Mouse (Mus musculus) brain, adult 2 months (tissue): ENCODE results near the gene Slc26a3.

Experiments used
- DNase-seq: peaks from one replicate; pipeline ENCODE4 v3.0.0; 2011; ENCODE audit warnings: low read depth, low spot score

Gene Slc26a3

DNA sequence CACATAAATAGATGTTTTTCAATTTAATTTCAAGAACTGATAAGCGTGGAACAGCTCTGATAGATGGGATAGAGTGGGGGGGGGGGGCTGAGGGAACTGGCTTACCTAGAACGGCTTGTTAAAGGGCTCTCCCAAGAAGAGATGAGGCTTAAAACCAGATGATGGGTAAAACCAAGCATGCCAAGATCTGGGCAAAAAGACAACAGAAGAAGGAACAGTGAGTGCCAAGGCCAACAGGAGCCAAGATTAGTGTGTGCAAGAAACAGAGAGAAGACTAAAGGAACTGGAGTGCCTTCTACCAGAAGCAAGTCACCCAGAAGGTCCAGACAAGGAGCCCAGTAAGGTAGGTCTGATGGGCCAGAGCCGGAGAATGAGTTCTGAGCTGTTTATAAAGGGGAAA is at the start of gene Slc26a3:
Gene Slc26a3 (plus strand): TSS at position 301 of the 400 bp plus-strand sequence.
- no peak for DNase-seq

DNA sequence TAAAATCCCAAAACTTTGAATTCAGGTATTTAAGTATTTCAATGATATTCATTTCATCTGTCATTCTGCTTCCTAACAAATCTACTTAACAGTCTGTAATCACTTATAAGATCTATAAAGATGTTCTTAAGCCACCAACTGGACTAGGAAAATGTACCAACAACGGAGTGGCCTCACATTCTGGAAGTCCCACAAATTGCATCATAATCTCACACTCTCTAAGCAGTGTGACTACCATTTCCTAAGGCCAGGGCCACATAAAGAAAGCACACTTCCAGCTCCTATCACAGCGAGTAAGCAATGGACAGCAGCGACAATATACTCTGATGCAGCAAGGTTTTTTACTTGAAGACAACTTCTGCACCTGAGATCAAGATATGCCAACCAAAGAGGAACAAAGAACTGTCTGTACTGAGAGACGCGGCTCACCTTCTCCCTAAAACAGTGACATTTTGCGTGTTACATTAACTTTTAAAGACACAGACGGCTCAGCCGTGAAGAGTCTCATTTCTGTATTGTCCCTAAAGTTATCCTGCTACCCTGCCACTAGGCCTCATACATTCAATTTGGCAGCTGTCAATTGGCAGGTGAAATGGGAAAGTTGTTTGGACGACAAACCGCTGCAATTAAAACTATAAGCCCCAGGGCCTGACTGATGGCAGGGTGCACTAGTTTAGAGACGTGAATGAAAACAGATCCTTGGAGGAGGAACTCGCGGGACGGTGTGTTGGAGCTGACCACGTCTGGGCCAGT is 40.3 kb upstream of the Slc26a3 start:
- DNase-seq = no peak

DNA sequence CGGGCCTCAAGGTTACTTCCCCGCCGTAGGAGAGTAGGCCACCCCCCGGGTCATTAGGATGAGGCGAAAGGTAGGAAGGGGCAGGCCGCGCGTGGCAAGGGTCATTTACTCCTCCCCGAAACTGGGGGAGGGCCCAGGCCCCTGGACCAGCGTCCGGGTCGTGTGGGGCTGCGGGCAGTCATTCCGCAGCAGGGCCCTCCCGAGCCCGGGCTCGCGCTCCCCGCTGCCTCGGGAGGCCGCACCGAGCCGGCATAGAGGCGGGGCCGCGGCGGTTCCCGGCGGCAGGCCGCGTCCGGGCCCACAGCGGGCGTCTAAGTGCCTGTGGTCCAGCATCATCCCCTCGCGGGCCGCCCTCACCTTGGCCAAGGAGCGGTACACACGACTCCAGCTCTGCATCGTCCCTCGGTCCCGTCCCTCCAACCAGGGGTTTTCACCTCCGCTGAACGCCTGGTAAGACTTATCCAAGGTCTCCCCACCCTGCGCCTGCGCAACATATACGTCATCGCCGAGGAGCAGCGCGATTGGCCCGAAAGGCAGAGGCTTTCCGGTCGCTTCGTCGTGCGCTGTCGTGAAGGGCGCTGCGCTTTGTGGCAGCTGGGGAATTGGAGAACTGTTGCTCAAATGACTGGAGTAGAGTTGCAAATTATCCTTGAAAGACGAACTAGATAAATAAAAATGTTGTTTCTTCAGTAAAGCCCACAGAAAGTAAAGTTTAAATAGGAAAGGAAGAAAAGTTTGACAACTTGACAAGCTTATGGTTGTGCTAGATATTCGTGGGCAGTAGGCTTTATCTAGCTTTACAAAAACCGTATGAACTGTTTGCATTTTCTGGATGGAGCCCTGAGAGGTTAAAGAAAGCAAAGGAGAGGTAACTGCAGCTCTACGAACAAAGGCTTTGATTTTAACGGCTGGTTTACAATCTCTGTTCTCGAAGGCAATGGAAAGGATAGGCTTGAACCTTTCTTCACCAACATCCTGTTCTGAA is 39.4 kb upstream of the Slc26a3 start, which contains the start of gene Dld:
Gene Dld (minus strand): TSS at position 510 of the 985 bp plus-strand sequence.
- peak; percentile 99 for DNase-seq

DNA sequence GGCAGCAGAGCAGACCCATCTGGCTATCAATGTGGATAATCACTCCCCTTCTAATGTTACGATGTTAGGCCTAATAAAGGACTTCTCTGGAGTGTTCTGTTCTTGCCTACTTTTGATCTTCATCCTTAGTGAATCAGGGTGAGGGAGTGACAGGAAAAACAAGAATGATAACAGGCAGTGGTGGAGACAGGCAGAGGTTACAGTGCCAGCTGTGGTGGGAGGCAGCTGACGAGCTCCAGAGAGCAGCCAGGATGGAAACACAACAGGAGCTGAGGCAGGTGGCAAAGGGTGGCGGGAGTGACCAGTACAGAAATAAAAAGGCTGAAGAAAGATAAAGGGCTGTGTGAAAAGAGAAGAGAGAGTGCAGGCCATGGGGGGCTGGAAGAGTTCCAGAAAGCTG is 24.2 kb upstream of the Slc26a3 start:
- DNase-seq = no peak

DNA sequence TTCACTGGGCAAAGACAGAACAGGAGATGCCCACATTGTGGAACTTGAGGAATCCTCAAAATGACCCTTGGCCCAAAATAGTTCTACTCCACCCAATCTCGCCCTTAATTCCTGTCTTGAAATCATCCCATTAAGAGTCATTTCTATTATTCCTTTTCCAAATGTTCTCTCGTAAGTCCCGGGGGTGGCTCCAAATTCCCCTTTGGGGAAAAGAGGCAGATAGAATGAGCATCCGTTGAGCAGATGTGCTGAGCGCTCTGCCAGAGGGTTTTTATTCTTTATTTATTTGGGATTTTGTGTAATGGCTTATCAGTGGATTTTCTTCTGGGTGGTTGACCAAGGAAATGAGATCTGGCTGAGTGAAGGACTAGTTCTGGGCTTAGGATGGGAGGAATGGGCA is 22.9 kb upstream of the Slc26a3 start:
- DNase-seq = no peak

DNA sequence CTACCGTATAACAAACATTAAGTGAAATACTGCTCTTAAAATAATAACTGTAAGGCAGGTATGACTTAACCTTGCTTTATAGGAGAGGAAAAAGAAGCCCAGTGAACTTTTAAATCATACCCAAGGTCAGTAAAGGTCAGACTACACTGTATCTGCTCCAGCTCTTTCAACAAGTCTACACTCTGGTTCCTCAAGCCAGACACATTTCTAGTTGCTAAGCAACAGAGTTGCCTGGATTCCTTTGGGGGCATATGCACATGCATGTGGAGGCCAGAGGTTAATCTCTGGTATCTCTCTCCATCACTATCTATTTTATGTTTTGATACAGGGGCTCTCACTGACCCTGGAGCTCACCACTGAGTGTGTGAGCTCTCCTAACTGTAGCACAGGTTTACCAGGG is 21.6 kb upstream of the Slc26a3 start:
- no peak for DNase-seq

DNA sequence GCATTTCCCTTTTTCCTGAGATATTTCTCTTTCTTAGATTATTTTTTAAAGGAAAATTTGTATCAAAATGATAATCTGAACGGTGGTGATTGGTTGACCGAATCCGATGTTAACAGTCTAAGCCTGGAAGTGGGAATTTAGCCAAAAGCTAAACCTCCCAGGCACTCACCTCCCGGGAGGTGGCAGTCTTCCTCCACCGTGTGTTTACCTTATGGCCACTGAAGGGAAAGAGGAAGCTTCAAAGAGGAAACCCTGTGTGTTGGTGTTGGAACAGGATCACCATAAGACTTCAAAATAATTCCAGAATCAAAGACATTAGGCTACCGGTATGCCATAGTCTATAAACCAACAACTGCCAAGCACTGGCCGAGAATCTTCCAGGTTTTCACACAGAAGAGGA is 21.0 kb upstream of the Slc26a3 start:
- DNase-seq = no peak

DNA sequence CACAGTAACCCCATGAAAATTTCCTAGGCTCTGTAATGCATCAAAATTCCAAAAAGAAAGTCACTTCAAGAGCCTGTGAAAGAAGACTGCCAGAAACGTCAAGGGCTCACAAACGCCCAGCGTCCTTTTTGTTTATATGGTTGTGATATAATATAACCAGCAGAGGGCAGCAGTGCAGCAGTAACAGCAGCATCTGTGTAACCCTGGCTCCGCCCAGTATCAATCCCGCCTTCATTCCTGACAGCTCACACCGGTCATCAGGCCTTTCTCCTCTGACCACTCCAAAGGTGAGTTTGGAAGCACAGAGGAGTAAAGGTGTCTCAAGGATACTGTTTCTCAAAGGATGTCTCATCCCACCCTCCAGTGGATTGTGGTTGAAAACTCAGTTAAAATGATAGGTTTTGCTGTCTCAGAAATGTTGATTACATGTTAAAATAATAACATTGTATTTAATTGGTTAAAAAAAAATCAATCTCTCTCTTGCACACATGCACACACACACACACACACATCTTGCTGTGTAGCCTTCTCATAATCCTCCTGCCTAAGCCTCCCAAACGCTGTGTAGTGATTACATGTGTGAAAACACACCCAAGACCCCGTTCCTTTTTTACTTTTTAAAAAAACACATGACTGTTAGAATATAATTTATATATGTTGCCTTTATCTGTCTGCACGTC is 15.9 kb upstream of the Slc26a3 start:
- peak; percentile 82 for DNase-seq

DNA sequence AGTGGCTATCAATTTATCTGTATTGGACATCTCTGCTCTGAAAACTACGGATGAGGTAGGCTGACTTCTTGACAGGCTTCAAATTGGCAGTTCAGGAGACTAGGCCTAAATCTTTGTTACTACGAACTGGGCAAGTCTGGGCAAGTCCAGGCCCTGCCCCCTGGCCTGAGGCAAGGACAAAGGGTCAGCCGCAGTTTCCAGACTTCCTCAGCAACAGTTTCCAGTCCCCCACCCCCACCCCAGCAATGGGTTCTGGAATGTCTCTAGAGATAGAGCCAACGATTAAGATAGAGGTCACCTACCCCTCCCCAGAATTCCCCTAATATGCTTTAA is 15.4 kb upstream of the Slc26a3 start:
- DNase-seq = no peak

DNA sequence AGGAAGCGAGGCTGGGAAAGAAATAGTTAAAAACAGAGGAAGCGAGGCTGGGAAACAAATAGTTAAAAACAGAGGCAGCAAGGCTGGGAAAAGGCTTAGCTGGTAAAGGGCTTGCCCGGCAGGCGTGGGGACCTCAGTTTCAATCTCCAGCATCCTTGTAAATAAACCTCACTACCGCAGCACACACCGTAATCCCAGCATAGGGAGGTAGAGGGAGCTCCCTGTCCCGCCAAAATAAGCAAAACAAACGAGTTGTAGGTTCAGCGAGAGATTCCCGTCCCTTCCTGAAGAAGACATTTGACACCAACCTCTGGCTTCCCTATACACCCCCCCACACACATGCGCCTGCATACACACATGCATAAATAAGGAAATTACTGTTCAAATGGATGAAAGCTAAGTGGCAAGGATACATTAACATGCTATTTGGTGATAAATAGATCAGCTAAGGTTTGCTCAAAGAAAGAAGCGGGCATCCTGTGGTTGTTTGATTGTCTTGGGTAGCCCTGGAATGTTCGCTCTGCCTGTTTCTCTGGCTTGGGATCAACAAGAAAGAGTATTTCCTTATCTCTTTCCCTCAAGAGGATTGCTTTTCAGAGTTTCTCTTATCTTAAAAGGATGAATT is 14.2 kb upstream of the Slc26a3 start:
- peak; percentile 34 for DNase-seq

DNA sequence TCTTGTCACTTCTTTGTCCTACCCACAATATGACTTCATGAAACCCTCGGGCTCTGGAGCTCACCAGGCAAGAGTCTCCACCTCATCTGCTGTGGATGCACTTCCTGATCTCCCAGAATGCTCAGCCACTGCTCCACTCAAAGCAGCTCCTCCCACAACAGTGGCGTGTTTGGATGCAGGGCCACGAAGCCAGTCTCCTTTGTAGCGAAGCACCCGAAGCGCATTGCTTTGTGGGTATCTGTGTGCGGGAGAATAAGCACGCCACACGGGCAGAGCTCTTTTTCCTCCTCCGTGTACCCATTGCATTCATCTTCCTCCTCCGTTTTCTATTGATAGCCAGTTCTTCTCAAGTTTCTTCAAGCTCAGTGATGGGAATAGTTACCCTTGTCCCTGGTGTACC is 13.4 kb upstream of the Slc26a3 start:
- DNase-seq = peak; percentile 27

DNA sequence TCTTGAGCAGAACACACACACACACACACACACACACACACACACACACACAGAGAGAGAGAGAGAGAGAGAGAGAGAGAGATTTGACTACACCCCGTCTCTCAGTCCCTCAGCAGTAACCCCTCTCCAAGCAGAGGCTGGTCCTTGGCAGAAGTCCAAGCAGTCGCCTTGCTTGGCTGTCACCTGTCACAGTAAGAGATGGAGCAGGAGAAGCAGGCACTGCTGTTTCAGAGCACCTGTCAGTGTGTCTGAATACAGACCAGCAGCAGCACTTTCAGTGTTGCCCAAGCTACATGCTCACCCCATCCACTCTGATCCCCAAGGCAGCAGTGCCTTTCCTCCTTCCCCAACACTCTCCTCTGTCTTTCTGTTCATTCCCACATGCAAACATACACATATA is 9.8 kb upstream of the Slc26a3 start:
- no peak for DNase-seq

DNA sequence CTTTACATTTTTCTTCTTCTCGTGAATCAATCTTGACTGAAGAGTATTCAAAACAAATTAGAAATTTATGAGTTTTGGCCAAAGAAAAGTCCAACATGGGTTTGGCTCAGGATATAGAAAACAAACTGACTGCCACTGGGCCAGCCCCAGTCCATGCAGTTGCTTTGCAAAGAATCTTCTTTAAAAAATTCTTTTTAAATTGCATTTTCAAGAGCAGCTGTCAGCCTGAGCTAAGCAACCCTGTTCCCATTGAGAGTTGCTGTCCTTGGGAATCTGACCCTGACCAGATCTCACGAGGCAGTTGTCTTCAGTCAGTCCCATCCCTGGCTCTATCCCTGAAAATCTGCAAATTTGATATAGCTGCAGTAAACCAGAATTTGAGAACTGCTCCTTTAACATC is 8.2 kb upstream of the Slc26a3 start:
- DNase-seq = no peak

DNA sequence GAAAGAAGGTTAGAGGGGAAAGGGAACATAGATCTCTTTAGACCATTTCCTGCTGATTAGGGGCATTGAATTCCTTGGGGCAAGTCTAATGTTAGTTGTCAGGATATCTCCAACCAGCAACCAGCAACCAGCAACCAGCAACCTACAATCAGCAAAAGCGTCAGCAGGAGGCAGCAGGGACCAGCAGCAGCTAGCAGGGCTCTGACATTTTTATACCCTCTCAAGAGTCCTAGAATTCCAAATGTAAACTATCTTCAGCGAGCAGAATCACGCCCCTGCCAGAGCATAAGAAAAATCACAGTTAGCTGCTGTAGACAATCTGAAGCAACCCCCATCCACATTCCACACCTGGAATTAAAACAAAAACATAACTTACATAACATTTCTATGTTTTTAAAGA is 3.4 kb upstream of the Slc26a3 start:
- no peak for DNase-seq

DNA sequence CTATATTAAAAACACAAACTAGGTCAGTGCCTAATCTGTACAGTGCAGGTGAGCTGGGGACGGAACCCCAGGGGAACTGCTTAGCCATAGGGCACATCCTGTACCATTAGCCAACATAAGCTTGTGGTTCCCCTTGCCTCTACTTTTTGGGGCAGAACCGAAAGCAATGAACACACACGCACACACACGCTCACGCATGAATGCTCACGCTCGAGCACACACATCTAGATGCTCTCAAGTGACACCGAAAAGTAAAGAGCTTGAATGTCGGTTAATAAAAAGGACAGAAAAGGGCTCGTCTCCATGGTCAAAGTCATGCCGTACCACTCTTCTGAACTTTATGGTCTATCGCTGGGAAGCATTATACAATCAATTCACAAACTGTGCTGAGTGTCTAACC is 1.0 kb downstream of the Slc26a3 start:
- no peak for DNase-seq

DNA sequence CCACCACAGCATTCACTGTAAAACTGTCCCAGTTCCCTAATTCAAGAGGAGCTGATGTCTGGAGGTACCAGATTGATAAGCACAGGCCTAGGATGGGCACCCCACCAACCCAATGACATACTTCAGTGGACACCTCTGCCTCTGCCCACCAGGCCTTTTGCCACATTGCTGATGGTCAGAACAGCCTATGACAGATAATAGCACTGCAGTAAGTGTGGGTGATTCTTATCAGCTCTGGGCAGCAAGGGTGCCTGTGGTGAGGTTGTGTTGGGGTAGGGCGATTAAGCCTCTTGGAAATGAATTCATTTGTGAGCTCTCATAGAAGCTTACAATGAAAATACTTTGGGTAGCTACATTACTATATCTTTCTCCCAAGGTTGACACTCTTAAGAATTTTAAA is 5.2 kb downstream of the Slc26a3 start:
- DNase-seq = no peak

DNA sequence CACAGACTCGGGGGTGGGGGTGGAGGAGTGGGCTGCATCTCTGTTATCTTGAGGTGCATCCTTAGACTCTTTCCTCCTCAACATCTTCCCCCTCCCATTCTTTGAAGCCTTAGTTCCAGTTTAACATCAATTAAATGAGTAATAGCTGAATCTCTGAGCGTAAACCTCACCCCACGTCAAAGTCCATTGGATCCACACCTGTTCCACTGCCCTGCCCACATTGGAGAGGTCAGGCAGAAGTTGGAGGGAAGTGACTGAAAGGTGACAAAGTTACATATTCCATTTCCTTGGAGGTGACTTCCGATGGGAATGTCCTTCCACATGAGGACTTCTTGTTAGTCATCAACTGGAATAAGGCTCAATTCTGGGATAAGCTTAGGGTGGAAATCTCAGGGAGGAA is 7.0 kb downstream of the Slc26a3 start:
- no peak for DNase-seq

DNA sequence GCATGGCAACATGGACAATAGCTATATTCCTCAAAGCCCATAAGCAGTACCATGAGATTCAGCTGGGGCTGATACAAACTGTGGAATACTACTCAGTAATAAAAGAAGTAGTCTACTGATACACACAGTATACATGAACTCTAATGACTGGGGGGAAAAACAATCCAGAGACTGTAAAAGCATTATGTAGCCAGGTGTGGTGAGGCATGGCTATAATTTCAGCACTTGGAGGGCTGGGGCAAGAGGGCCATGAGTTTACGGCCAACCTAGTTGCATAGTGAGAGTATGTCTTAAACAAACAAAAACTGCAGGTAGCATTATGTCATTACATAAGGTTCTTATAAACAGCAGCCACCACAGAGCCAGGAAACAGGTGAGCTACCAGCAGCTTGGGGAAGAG is 10.2 kb downstream of the Slc26a3 start:
- no peak for DNase-seq

DNA sequence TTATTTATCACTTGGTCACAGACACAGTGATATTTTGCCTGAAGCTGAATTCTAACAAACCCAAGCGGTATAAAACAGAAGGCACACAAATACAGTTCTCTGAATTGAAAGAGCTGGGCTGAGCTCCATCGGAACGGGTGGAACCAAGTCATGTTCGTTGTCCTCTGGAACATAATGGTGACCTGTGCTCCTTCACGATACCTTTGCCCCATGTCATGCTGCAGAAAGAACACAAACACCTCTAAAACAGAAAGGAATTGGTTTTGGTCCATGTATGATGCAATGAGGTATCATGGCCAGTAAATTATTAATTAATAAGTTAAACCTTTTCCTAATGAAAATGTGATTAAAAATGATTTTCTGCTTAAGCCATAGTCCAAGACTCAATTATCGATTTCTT is 11.3 kb downstream of the Slc26a3 start:
- no peak for DNase-seq

DNA sequence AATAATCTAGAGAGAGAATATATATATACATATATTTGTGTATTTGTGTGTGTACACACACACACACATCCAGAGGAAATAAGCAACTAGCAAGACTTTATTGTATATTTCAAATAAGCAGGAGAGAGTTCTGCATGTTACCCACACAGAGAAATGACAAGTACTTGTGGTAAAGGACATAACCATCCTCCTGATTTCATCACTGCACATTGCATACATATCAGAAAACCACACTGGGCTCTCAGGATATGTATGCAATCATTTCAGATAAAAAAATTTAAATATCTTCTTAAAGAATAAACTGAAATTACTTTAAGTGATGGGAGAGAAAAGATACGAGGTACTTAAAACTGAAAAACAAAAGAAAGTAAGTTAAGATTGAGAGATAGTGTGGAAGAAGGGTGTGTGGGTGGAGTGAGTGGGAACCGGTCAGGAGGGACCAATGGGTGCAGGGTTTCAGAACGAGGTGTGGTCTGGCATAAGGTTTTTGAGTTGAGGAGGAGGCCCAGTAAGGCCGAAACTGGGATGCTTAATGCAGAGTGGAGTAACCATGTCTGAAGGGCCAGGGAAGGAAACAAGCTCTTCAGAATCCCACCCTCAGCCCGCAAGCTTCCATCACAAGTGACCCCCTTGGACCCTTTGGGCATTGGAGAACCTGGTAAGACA is 14.0 kb downstream of the Slc26a3 start:
- DNase-seq = no peak

DNA sequence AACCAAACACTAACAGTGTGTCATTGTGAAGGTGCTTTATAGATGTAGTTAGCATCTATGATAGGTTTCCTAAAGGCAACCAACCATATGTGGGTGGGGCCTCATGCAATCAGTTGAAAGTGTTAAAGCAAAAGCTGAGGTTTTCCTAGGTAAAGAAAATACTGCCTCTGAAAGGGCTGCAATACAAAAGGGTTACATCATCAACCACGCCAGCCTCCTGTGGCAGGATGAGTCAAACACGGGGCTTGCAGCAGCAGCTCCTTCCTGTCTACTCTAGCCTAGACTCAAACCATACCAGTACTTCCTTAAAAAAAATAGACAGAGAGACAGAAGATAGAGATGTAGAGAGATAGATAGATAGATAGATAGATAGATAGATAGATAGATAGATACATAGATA is 25.3 kb downstream of the Slc26a3 start:
- DNase-seq = no peak
